Mouse (Mus musculus): ENCODE measurements around the gene Ahcyl2. TPM values are rescaled to one million over a fixed set of nuclear protein-coding genes. Genes with fewer than 3 reads are reported as not detected.

Ahcyl2 gene
- polyA plus RNA-seq, 1 experiment from 2014 or later = 17.1 TPM

- H3K4me3 ChIP-seq (ENCODE audit: low read depth, low read length) = no peak overlapping the region
- 56% methylated on average over 6 of the region's 6 CpGs for WGBS
- H3K4me1 ChIP-seq (ENCODE audit: insufficient read depth, low read depth, low read length) = 0 out of 2 replicates have a peak, but pooled peaks cover 6% of the 10 kb centered on the region
- H3K9me3 ChIP-seq (ENCODE audit: low read length) = no peaks in the 10 kb centered on the region
- 0 out of 2 replicates have a peak overlapping the region, but pooled peaks have one; percentile 12 for H3K9ac ChIP-seq (replicated peaks; ENCODE audit: low read depth)
- TF ChIP-seq CTCF (IDR thresholded peaks at IDR 0.05) = no peak
- no peak for TF ChIP-seq EP300 (IDR thresholded peaks at IDR 0.05)
- no peaks in the 10 kb centered on the region for H3K27me3 ChIP-seq (replicated peaks; ENCODE audit: insufficient read depth, low read length)
- no peak for ATAC-seq
- no peaks in the 10 kb centered on the region for H3K36me3 ChIP-seq (ENCODE audit: insufficient read depth, low read length)
- DNase-seq (ENCODE audit: low spot score) = no peak
- H3K27ac ChIP-seq (ENCODE audit: low read length) = no peak overlapping the region
- no peak overlapping the region for H3K4me2 ChIP-seq (replicated peaks; ENCODE audit: low read depth, low read length)
Observed at GRCm38 (mm10) chr6:29858619-29859018, 90.8 kb downstream of the Ahcyl2 start.

DNA sequence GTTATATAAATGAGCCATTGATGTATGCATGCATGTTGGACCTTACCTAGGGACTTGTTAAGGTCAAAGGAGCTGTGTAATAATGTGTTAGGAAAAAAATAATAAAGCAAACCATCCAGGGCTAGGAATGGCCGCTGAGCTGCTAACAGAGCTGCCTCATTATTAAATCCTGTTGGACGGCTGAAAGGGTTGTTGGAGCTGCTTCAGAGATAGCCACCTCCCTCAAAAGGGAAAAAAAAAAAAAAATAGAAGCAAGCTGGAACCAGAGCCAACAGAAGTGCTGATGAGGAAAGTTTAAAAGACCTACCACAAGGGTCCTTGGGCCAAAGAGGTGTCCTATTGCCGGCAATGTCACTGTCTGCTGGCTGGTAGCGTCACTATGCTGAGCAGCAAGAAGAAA is 91.5 kb downstream of the Ahcyl2 start:
- Histone ChIP-seq H3K27me3 (replicated peaks; ENCODE audit: insufficient read depth, low read length) (no peaks in the 10 kb centered on the region), H3K27ac (ENCODE audit: low read length) (no peak overlapping the region), H3K4me1 (ENCODE audit: insufficient read depth, low read depth, low read length) (0 out of 2 replicates have a peak, but pooled peaks cover 6% of the 10 kb centered on the region), H3K4me3 (ENCODE audit: low read depth, low read length) (no peak overlapping the region), H3K36me3 (ENCODE audit: insufficient read depth, low read length) (no peaks in the 10 kb centered on the region), H3K9ac (replicated peaks; ENCODE audit: low read depth) (no peak overlapping the region), H3K9me3 (ENCODE audit: low read length) (no peaks in the 10 kb centered on the region), H3K4me2 (replicated peaks; ENCODE audit: low read depth, low read length) (no peak overlapping the region)
- 57% methylated on average over 4 of the region's 4 CpGs for WGBS
- ATAC-seq = no peak
- DNase-seq (ENCODE audit: low spot score) = no peak
- TF ChIP-seq EP300 (IDR thresholded peaks at IDR 0.05) (no peak), CTCF (IDR thresholded peaks at IDR 0.05) (no peak)

DNA sequence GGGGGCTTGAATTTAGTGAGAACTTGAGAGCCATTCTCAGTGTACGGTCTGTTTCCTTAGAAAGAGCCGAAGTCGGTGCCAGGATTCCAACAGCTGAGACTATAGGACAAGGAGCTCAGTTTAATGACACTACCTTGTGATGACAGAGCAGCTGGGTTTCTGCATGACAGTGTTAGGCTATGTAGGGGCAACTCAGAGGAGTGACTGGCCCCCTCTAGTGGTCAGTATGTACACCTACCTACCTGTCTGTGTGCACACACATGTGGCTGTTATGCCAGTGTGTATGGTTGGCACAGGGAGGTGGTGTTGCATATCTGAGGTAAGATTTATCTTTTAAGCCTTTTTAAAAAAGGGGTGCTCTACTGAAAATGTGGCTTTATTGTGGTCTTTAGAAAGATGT is 92.4 kb downstream of the Ahcyl2 start:
- WGBS = 78% methylated on average over 3 of the region's 3 CpGs
- no peaks in the 10 kb centered on the region for H3K36me3 ChIP-seq (ENCODE audit: insufficient read depth, low read length)
- no peak overlapping the region for H3K4me2 ChIP-seq (replicated peaks; ENCODE audit: low read depth, low read length)
- no peaks in the 10 kb centered on the region for H3K27me3 ChIP-seq (replicated peaks; ENCODE audit: insufficient read depth, low read length)
- no peaks in the 10 kb centered on the region for H3K9me3 ChIP-seq (ENCODE audit: low read length)
- no peak overlapping the region for H3K9ac ChIP-seq (replicated peaks; ENCODE audit: low read depth)
- H3K27ac ChIP-seq (ENCODE audit: low read length) = no peak overlapping the region
- ATAC-seq = peak; percentile 85
- peak; percentile 75 for DNase-seq (ENCODE audit: low spot score)
- no peak overlapping the region for H3K4me3 ChIP-seq (ENCODE audit: low read depth, low read length)
- TF ChIP-seq EP300 (IDR thresholded peaks at IDR 0.05) (no peak), CTCF (IDR thresholded peaks at IDR 0.05) (peak; percentile 75)
- H3K4me1 ChIP-seq (ENCODE audit: insufficient read depth, low read depth, low read length) = 0 out of 2 replicates have a peak, but pooled peaks cover 6% of the 10 kb centered on the region

DNA sequence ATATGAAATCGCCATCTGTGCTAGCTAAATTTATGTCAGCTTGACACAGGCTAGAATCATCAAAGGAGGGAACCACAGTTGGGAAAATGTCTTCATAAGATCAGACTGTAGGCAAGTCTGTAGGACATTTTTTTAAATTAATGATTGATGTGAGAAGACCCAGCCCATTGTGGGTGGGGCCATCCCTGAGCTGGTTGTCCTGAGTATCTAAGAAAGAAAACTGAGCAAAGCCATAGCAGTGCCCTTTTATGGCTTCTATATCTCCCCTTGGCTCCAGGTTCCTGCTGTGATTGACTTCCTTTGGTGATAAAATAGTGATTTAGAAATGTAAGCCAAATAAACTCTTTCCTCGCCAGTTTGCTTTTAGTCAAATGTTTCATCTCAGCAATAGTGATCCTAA is 97.1 kb downstream of the Ahcyl2 start:
- Histone ChIP-seq H3K4me2 (replicated peaks; ENCODE audit: low read depth, low read length) (no peak overlapping the region), H3K4me3 (ENCODE audit: low read depth, low read length) (no peak overlapping the region), H3K4me1 (ENCODE audit: insufficient read depth, low read depth, low read length) (no peaks in the 10 kb centered on the region), H3K27me3 (replicated peaks; ENCODE audit: insufficient read depth, low read length) (no peaks in the 10 kb centered on the region), H3K9ac (replicated peaks; ENCODE audit: low read depth) (no peak overlapping the region), H3K27ac (ENCODE audit: low read length) (no peak overlapping the region), H3K9me3 (ENCODE audit: low read length) (no peaks in the 10 kb centered on the region), H3K36me3 (ENCODE audit: insufficient read depth, low read length) (no peaks in the 10 kb centered on the region)
- TF ChIP-seq EP300 (IDR thresholded peaks at IDR 0.05) = no peak
- TF ChIP-seq CTCF (IDR thresholded peaks at IDR 0.05) = no peak
- no peak for ATAC-seq
- no peak for DNase-seq (ENCODE audit: low spot score)
- WGBS = 95% methylated on average over 2 of the region's 2 CpGs

- H3K4me3 ChIP-seq (ENCODE audit: low read depth, low read length) = no peak overlapping the region
- H3K9ac ChIP-seq (replicated peaks; ENCODE audit: low read depth) = no peak overlapping the region
- H3K9me3 ChIP-seq (ENCODE audit: low read length) = no peaks in the 10 kb centered on the region
- DNase-seq (ENCODE audit: low spot score) = no peak
- TF ChIP-seq CTCF (IDR thresholded peaks at IDR 0.05) (no peak), EP300 (IDR thresholded peaks at IDR 0.05) (no peak)
- no peak overlapping the region for H3K27ac ChIP-seq (ENCODE audit: low read length)
- WGBS = 85% methylated on average over 9 of the region's 9 CpGs
- no peaks in the 10 kb centered on the region for H3K36me3 ChIP-seq (ENCODE audit: insufficient read depth, low read length)
- no peak for ATAC-seq
- no peaks in the 10 kb centered on the region for H3K4me1 ChIP-seq (ENCODE audit: insufficient read depth, low read depth, low read length)
- no peak overlapping the region for H3K4me2 ChIP-seq (replicated peaks; ENCODE audit: low read depth, low read length)
- no peaks in the 10 kb centered on the region for H3K27me3 ChIP-seq (replicated peaks; ENCODE audit: insufficient read depth, low read length)
Observed at GRCm38 (mm10) chr6:29866935-29867724, 99.3 kb downstream of the Ahcyl2 start.

DNA sequence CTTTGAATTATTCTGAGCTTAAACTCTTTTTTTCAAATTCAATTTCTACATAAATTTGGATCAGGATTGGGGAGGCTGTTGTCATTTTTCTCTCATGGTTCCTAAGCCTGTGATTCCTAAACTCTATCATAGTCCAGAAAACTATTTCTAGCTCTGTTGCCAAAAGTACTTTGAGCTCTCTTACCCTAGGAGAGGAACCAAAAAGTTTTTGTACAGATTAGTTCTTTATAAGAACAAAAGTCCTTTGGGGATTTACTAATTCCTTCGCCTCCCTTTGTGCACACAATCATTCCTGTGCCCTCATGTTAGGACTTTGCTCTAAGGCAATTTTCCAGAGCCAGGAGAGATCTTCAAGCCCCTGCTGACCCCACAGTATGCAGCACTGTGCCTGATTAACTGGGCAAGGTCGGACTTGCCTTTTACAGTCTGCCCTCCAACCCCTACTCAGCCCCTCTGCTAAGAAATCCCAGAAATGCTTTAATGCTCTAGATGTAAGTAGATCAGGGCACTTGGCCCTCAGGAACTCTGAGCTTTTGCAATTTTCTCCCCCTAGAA is 100.6 kb downstream of the Ahcyl2 start:
- Histone ChIP-seq H3K4me3 (ENCODE audit: low read depth, low read length) (no peak overlapping the region), H3K27me3 (replicated peaks; ENCODE audit: insufficient read depth, low read length) (no peaks in the 10 kb centered on the region), H3K36me3 (ENCODE audit: insufficient read depth, low read length) (no peaks in the 10 kb centered on the region), H3K9ac (replicated peaks; ENCODE audit: low read depth) (no peak overlapping the region), H3K4me2 (replicated peaks; ENCODE audit: low read depth, low read length) (no peak overlapping the region), H3K4me1 (ENCODE audit: insufficient read depth, low read depth, low read length) (no peaks in the 10 kb centered on the region), H3K27ac (ENCODE audit: low read length) (no peak overlapping the region), H3K9me3 (ENCODE audit: low read length) (no peaks in the 10 kb centered on the region)
- 92% methylated on average over 2 of the region's 2 CpGs for WGBS
- TF ChIP-seq CTCF (IDR thresholded peaks at IDR 0.05) (no peak), EP300 (IDR thresholded peaks at IDR 0.05) (no peak)
- ATAC-seq (no peak), DNase-seq (ENCODE audit: low spot score) (no peak)

Data from lung, postnatal 0 days (tissue).